Mouse (Mus musculus): ENCODE results near the gene Plxna2. TPM values are rescaled to one million over a fixed set of nuclear protein-coding genes. Genes with fewer than 3 reads are reported as not detected.

The Plxna2 gene
- polyA plus RNA-seq, 1 experiment from 2014 or later: 4.5 TPM

- no peak for DNase-seq (ENCODE audit: low spot score)
- TF ChIP-seq CTCF (IDR thresholded peaks at IDR 0.05) (no peak), EP300 (IDR thresholded peaks at IDR 0.05) (no peak)
- no peak for ATAC-seq
- no peaks in the 10 kb centered on the region for H3K9me3 ChIP-seq (ENCODE audit: low read length)
- H3K36me3 ChIP-seq (ENCODE audit: insufficient read depth, low read length): 0 out of 2 replicates have a peak, but pooled peaks cover 15% of the 10 kb centered on the region
- no peak overlapping the region for H3K27ac ChIP-seq (ENCODE audit: low read length)
- H3K27me3 ChIP-seq (replicated peaks; ENCODE audit: insufficient read depth, low read length): no peaks in the 10 kb centered on the region
- no peak overlapping the region for H3K9ac ChIP-seq (replicated peaks; ENCODE audit: low read depth)
- H3K4me3 ChIP-seq (ENCODE audit: low read depth, low read length): no peak overlapping the region
- H3K4me2 ChIP-seq (replicated peaks; ENCODE audit: low read depth, low read length): no peak overlapping the region
- 91% methylated on average over 3 of the region's 3 CpGs for WGBS
- H3K4me1 ChIP-seq (ENCODE audit: insufficient read depth, low read depth, low read length): no peaks in the 10 kb centered on the region
These were observed 162.4 kb downstream of the Plxna2 start for GRCm38 (mm10) chr1:194780392-194780791.

- Histone ChIP-seq H3K9ac (replicated peaks; ENCODE audit: low read depth) (no peak overlapping the region), H3K36me3 (ENCODE audit: insufficient read depth, low read length) (0 out of 2 replicates have a peak, but pooled peaks cover 15% of the 10 kb centered on the region), H3K9me3 (ENCODE audit: low read length) (no peaks in the 10 kb centered on the region), H3K4me3 (ENCODE audit: low read depth, low read length) (no peak overlapping the region), H3K4me1 (ENCODE audit: insufficient read depth, low read depth, low read length) (no peaks in the 10 kb centered on the region), H3K4me2 (replicated peaks; ENCODE audit: low read depth, low read length) (no peak overlapping the region), H3K27ac (ENCODE audit: low read length) (no peak overlapping the region), H3K27me3 (replicated peaks; ENCODE audit: insufficient read depth, low read length) (no peaks in the 10 kb centered on the region)
- 82% methylated on average over 5 of the region's 5 CpGs for WGBS
- DNase-seq (ENCODE audit: low spot score) (no peak), ATAC-seq (no peak)
- TF ChIP-seq CTCF (IDR thresholded peaks at IDR 0.05) (no peak), EP300 (IDR thresholded peaks at IDR 0.05) (no peak)
These were observed 162.9 kb downstream of the Plxna2 start for GRCm38 (mm10) chr1:194780794-194781390.

GRCm38 (mm10) chr1:194781556-194781955 is 163.5 kb downstream of the Plxna2 start:
- H3K9ac ChIP-seq (replicated peaks; ENCODE audit: low read depth): no peak overlapping the region
- H3K4me3 ChIP-seq (ENCODE audit: low read depth, low read length): no peak overlapping the region
- TF ChIP-seq CTCF (IDR thresholded peaks at IDR 0.05) (no peak), EP300 (IDR thresholded peaks at IDR 0.05) (no peak)
- no peaks in the 10 kb centered on the region for H3K9me3 ChIP-seq (ENCODE audit: low read length)
- 72% methylated on average over 1 of the region's 1 CpGs for WGBS
- no peaks in the 10 kb centered on the region for H3K27me3 ChIP-seq (replicated peaks; ENCODE audit: insufficient read depth, low read length)
- no peak overlapping the region for H3K27ac ChIP-seq (ENCODE audit: low read length)
- ATAC-seq (no peak), DNase-seq (ENCODE audit: low spot score) (no peak)
- H3K36me3 ChIP-seq (ENCODE audit: insufficient read depth, low read length): peaks cover 19% of the 10 kb centered on the region; the same call in 1 of the 2 replicates
- no peaks in the 10 kb centered on the region for H3K4me1 ChIP-seq (ENCODE audit: insufficient read depth, low read depth, low read length)
- no peak overlapping the region for H3K4me2 ChIP-seq (replicated peaks; ENCODE audit: low read depth, low read length)

- Histone ChIP-seq H3K9me3 (ENCODE audit: low read length) (no peaks in the 10 kb centered on the region), H3K4me1 (ENCODE audit: insufficient read depth, low read depth, low read length) (no peaks in the 10 kb centered on the region), H3K4me2 (replicated peaks; ENCODE audit: low read depth, low read length) (no peak overlapping the region), H3K4me3 (ENCODE audit: low read depth, low read length) (no peak overlapping the region), H3K9ac (replicated peaks; ENCODE audit: low read depth) (no peak overlapping the region), H3K27me3 (replicated peaks; ENCODE audit: insufficient read depth, low read length) (no peaks in the 10 kb centered on the region), H3K27ac (ENCODE audit: low read length) (no peak overlapping the region), H3K36me3 (ENCODE audit: insufficient read depth, low read length) (peaks cover 26% of the 10 kb centered on the region; the same call in 1 of the 2 replicates)
- ATAC-seq (no peak), DNase-seq (ENCODE audit: low spot score) (no peak)
- TF ChIP-seq CTCF (IDR thresholded peaks at IDR 0.05) (no peak), EP300 (IDR thresholded peaks at IDR 0.05) (no peak)
- WGBS: 61% methylated on average over 3 of the region's 3 CpGs
These were observed 164.3 kb downstream of the Plxna2 start for GRCm38 (mm10) chr1:194782325-194782724.

GRCm38 (mm10) chr1:194787626-194788025 is 169.6 kb downstream of the Plxna2 start:
- 65% methylated on average over 2 of the region's 2 CpGs for WGBS

GRCm38 (mm10) chr1:194793226-194793924 is 175.4 kb downstream of the Plxna2 start:
- DNase-seq (ENCODE audit: low spot score) (no peak), ATAC-seq (no peak)
- H3K4me1 ChIP-seq (ENCODE audit: insufficient read depth, low read depth, low read length): no peaks in the 10 kb centered on the region
- H3K9me3 ChIP-seq (ENCODE audit: low read length): no peaks in the 10 kb centered on the region
- 78% methylated on average over 8 of the region's 8 CpGs for WGBS
- H3K36me3 ChIP-seq (ENCODE audit: insufficient read depth, low read length): peaks cover 34% of the 10 kb centered on the region
- no peak overlapping the region for H3K4me2 ChIP-seq (replicated peaks; ENCODE audit: low read depth, low read length)
- H3K9ac ChIP-seq (replicated peaks; ENCODE audit: low read depth): no peak overlapping the region
- no peak overlapping the region for H3K4me3 ChIP-seq (ENCODE audit: low read depth, low read length)
- no peak overlapping the region for H3K27ac ChIP-seq (ENCODE audit: low read length)
- no peaks in the 10 kb centered on the region for H3K27me3 ChIP-seq (replicated peaks; ENCODE audit: insufficient read depth, low read length)
- TF ChIP-seq CTCF (IDR thresholded peaks at IDR 0.05): no peak

More at GRCm38 (mm10) chr1:194787626-194788025, 169.6 kb downstream of the Plxna2 start:
- H3K36me3 ChIP-seq (ENCODE audit: insufficient read depth, low read length): peaks cover 15% of the 10 kb centered on the region
- H3K27ac ChIP-seq (ENCODE audit: low read length): no peak overlapping the region
- no peak overlapping the region for H3K4me3 ChIP-seq (ENCODE audit: low read depth, low read length)
- H3K9ac ChIP-seq (replicated peaks; ENCODE audit: low read depth): no peak overlapping the region
- no peaks in the 10 kb centered on the region for H3K9me3 ChIP-seq (ENCODE audit: low read length)
- H3K27me3 ChIP-seq (replicated peaks; ENCODE audit: insufficient read depth, low read length): no peaks in the 10 kb centered on the region
- H3K4me2 ChIP-seq (replicated peaks; ENCODE audit: low read depth, low read length): no peak overlapping the region
- no peaks in the 10 kb centered on the region for H3K4me1 ChIP-seq (ENCODE audit: insufficient read depth, low read depth, low read length)
- ATAC-seq (no peak), DNase-seq (ENCODE audit: low spot score) (no peak)
- TF ChIP-seq EP300 (IDR thresholded peaks at IDR 0.05) (no peak), CTCF (IDR thresholded peaks at IDR 0.05) (no peak)
